Mouse (Mus musculus) brain, adult 2 months (tissue): Measurements from ENCODE around the gene Adarb2.

Source experiments
- DNase-seq: peaks from one replicate; pipeline ENCODE4 v3.0.0; 2011; ENCODE audit warnings: low read depth, low spot score

Adarb2 gene

GRCm38 (mm10) chr13:8783686-8784307 lies 581.1 kb downstream of the Adarb2 start:
- DNase-seq = no peak

GRCm38 (mm10) chr13:8784308-8785061 lies 581.8 kb downstream of the Adarb2 start:
- DNase-seq = peak; percentile 40

- peak; percentile 75 for DNase-seq
These were observed 582.5 kb downstream of the Adarb2 start for GRCm38 (mm10) chr13:8785185-8785584.

GRCm38 (mm10) chr13:8793217-8793616 lies 590.6 kb downstream of the Adarb2 start:
- DNase-seq = no peak

GRCm38 (mm10) chr13:8800576-8800975 lies 597.9 kb downstream of the Adarb2 start:
- DNase-seq = peak; percentile 44

- peak; percentile 54 for DNase-seq
These were observed 603.3 kb downstream of the Adarb2 start for GRCm38 (mm10) chr13:8805931-8806330.
